Mouse (Mus musculus) MEL (cell line): Measurements from ENCODE around the gene Gfra1. TPM values are rescaled to one million over a fixed set of nuclear protein-coding genes. Genes with fewer than 3 reads are reported as not detected.

ENCODE experiments used
- DNase-seq: peaks from one replicate; pipeline ENCODE4 v3.0.0; 2011; ENCODE audit warnings: low read depth, low spot score
- H3K27ac ChIP-seq: 2 replicates; pipeline ENCODE4 v1.5.1; 2012; ENCODE audit warnings: low read depth, mild to moderate bottlenecking, control low read depth, low read length, moderate library complexity; ENCODE audit not compliant: control insufficient read depth
- H3K27me3 ChIP-seq, 2 experiments: fragments of 150-350 bp in 1 of 2; sonication (generic) in 1 of 2; 2 replicates each; pipeline ENCODE4 v1.6.1; 2012; ENCODE audit warnings: low read length in 2 of 2, mild to moderate bottlenecking in 2 of 2, improper control_type of control experiment in 1 of 2, moderate library complexity in 1 of 2; ENCODE audit not compliant: insufficient read depth in 2 of 2, control insufficient read depth in 1 of 2
- H3K36me3 ChIP-seq, 2 experiments: 2 replicates each; pipeline ENCODE4 v1.6.1; 2012 to 2014; ENCODE audit warnings: low read length in 2 of 2, improper control_type of control experiment in 1 of 2, inconsistent platforms in 1 of 2, mild to moderate bottlenecking in 1 of 2; ENCODE audit not compliant: insufficient read depth in 2 of 2, control insufficient read depth in 1 of 2
- H3K4me1 ChIP-seq, 2 experiments: fragments of 150-350 bp in 1 of 2; sonication (generic) in 1 of 2; 2 replicates each; pipeline ENCODE4 v1.6.1; 2012; ENCODE audit warnings: low read length in 2 of 2, improper control_type of control experiment in 1 of 2, mild to moderate bottlenecking in 1 of 2; ENCODE audit not compliant: insufficient read depth in 2 of 2, control insufficient read depth in 1 of 2
- H3K4me3 ChIP-seq, 2 experiments: fragments of 150-350 bp in 1 of 2; sonication (generic) in 1 of 2; 2 replicates each; pipeline ENCODE4 v1.5.1; 2012; ENCODE audit warnings: low read depth in 2 of 2, low read length in 2 of 2, mild to moderate bottlenecking in 2 of 2, moderate library complexity in 2 of 2, control low read depth in 1 of 2, improper control_type of control experiment in 1 of 2; ENCODE audit not compliant: control insufficient read depth in 1 of 2, insufficient read depth in 1 of 2
- H3K79me2 ChIP-seq: 2 replicates; pipeline ENCODE4 v1.6.1; 2012; ENCODE audit warnings: mild to moderate bottlenecking, low read length, moderate library complexity; ENCODE audit not compliant: control insufficient read depth, poor library complexity, insufficient read depth
- H3K9ac ChIP-seq: 2 replicates; pipeline ENCODE4 v1.6.1; 2012; ENCODE audit warnings: low read depth, mild to moderate bottlenecking, control low read depth, low read length, moderate library complexity; ENCODE audit not compliant: control insufficient read depth, poor library complexity, severe bottlenecking
- H3K9me3 ChIP-seq: fragments of 150-350 bp; sonication (generic); replicated peaks from 2 replicates; pipeline ENCODE4 v1.6.1; 2012; ENCODE audit warnings: mild to moderate bottlenecking, low read length, improper control_type of control experiment, moderate library complexity; ENCODE audit not compliant: insufficient read depth
- CHD1 ChIP-seq: IDR thresholded peaks from 2 replicates; pipeline ENCODE4 v1.6.1; 2012; ENCODE audit warnings: low read depth, mild to moderate bottlenecking, inconsistent platforms, low read length, improper control_type of control experiment
- CHD2 ChIP-seq: IDR thresholded peaks from 2 replicates; pipeline ENCODE4 v1.6.1; 2011; ENCODE audit warnings: low read length, improper control_type of control experiment
- CTCF ChIP-seq, 3 experiments: IDR thresholded peaks in 2 of 3; conservative IDR thresholded peaks in 1 of 3; 2 replicates each; pipeline ENCODE4 v1.5.1; 2011 to 2012; ENCODE audit warnings: low read length in 3 of 3, low read depth in 2 of 3, mild to moderate bottlenecking in 2 of 3, improper control_type of control experiment in 1 of 3, inconsistent platforms in 1 of 3, mixed read lengths in 1 of 3, moderate library complexity in 1 of 3; ENCODE audit not compliant: control insufficient read depth in 1 of 3, insufficient read depth in 1 of 3, poor library complexity in 1 of 3, severe bottlenecking in 1 of 3
- E2F4 ChIP-seq: IDR thresholded peaks from 2 replicates; pipeline ENCODE4 v1.6.1; 2011; ENCODE audit warnings: low read depth, low read length, improper control_type of control experiment, borderline replicate concordance
- MAFK ChIP-seq: IDR thresholded peaks from 2 replicates; pipeline ENCODE4 v1.6.1; 2011; ENCODE audit warnings: low read depth, mild to moderate bottlenecking, low read length, improper control_type of control experiment, borderline replicate concordance
- MYB ChIP-seq: IDR thresholded peaks from 2 replicates; pipeline ENCODE4 v1.6.1; 2011; ENCODE audit warnings: mild to moderate bottlenecking, low read depth, low read length, improper control_type of control experiment
- NRF1 ChIP-seq: IDR thresholded peaks from 2 replicates; pipeline ENCODE4 v1.6.1; 2014; ENCODE audit warnings: low read depth, mild to moderate bottlenecking, inconsistent platforms, low read length, improper control_type of control experiment, moderate library complexity; ENCODE audit not compliant: poor library complexity, insufficient read depth, severe bottlenecking
- POLR2A ChIP-seq, 2 experiments: IDR thresholded peaks; 2 replicates each; pipeline ENCODE4 v1.6.1; 2011 to 2012; ENCODE audit warnings: low read length in 2 of 2, mild to moderate bottlenecking in 2 of 2, control low read depth in 1 of 2, improper control_type of control experiment in 1 of 2, low read depth in 1 of 2, moderate library complexity in 1 of 2; ENCODE audit not compliant: control insufficient read depth in 1 of 2, insufficient read depth in 1 of 2, poor library complexity in 1 of 2
- POLR2AphosphoS2 ChIP-seq: IDR thresholded peaks from 2 replicates; pipeline ENCODE4 v1.6.1; 2011; ENCODE audit warnings: low read length, improper control_type of control experiment
- RAD21 ChIP-seq: IDR thresholded peaks from 2 replicates; pipeline ENCODE4 v1.6.1; 2011; ENCODE audit warnings: mild to moderate bottlenecking, low read depth, low read length, improper control_type of control experiment
- SMC3 ChIP-seq: IDR thresholded peaks from 2 replicates; pipeline ENCODE4 v1.6.1; 2011; ENCODE audit warnings: low read depth, low read length, improper control_type of control experiment
- TCF12 ChIP-seq: IDR thresholded peaks from 2 replicates; pipeline ENCODE4 v1.6.1; 2014; ENCODE audit warnings: low read depth, mild to moderate bottlenecking, inconsistent platforms, low read length, improper control_type of control experiment, moderate library complexity
- UBTF ChIP-seq: IDR thresholded peaks from 2 replicates; pipeline ENCODE4 v1.6.1; 2012; ENCODE audit warnings: low read depth, mild to moderate bottlenecking, inconsistent platforms, low read length, improper control_type of control experiment, moderate library complexity, borderline replicate concordance; ENCODE audit not compliant: insufficient read depth
- USF1 ChIP-seq: IDR thresholded peaks from 2 replicates; pipeline ENCODE4 v1.6.1; 2014; ENCODE audit warnings: low read depth, mild to moderate bottlenecking, inconsistent platforms, low read length, improper control_type of control experiment, moderate library complexity
- ZC3H11A ChIP-seq: IDR thresholded peaks from 2 replicates; pipeline ENCODE4 v1.6.1; 2012; ENCODE audit warnings: low read depth, mild to moderate bottlenecking, inconsistent platforms, low read length, improper control_type of control experiment
- polyA plus RNA-seq, 2 experiments: library from polyadenylated mRNA; stranded (reverse) in 1 of 2; unstranded in 1 of 2; fragments of >175 nt in 1 of 2; fragments of >200 nt in 1 of 2; gene quantifications; 2 replicates each; pipeline versions ENCODE4 v1.2.1 to v1.2.4; 2012; ENCODE audit warnings: low replicate concordance in 2 of 2, low read depth in 1 of 2; ENCODE audit not compliant: insufficient read length in 2 of 2, insufficient read depth in 1 of 2, missing spikeins in 1 of 2
- total RNA-seq: library from RNA; depleted of rRNA; stranded (reverse); fragments of 300-350 nt; gene quantifications from 2 replicates; pipeline ENCODE4 v1.2.3, GENCODE M21; 2012

Gfra1 gene
- total and polyA plus RNA-seq, 3 experiments = not detected

DNA sequence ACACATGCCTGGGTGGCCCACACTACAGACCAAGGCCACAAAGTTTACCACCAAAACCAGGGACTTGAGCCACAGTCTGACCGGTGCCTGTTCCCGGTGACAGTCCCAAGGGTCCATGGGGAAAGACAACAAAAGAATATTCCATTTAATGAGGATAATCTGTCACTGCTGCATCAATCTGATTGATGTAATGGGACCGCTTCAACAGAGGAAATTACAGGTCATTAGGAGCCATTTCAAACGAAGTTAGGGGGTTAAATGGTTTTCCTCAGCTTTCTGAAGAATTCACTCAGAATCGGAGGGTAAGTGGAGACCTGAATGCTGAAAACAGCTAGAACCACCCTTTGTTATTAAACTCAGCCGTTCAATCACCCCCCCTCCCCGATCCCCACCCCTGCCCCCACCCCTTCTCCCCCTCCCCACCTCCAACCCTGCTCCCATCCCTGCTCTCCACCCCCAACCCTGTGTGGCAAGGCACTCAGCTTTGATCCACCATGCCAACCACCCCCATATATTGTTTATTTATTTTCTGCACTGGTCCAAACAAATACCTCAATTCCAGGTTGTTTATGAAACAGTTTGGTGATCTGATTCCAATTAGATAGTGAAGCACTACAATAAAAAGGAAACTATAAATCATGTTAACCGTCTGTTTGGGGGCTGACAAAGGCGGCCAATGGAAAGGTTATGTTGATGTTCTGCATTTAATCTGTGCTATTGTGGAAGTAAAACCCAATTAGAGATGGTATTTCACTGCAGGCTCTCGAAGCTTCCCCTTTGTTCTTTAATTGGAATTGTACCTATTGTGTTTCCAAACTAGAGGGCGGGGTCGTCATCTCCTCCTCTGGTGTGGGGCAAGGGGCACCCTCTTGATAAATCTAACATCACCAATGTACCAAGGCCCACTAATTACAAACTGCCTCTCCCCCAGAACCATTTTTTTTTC lies 119.9 kb downstream of the Gfra1 start:
- Histone ChIP-seq H3K4me3 (no peak overlapping the region), H3K36me3 (no peaks in the 10 kb centered on the region), H3K79me2 (no peaks in the 10 kb centered on the region), H3K27ac (no peak overlapping the region), H3K4me1 (no peaks in the 10 kb centered on the region), H3K9me3 (no peaks in the 10 kb centered on the region), H3K27me3 (no peaks in the 10 kb centered on the region), H3K9ac (no peak overlapping the region)
- no peak for TF ChIP-seq POLR2AphosphoS2
- no peak for TF ChIP-seq SMC3
- no peak for TF ChIP-seq POLR2A (IDR thresholded peaks at IDR 0.05; ENCODE audit: control insufficient read depth in 1 of 2, insufficient read depth in 1 of 2, low read depth in 1 of 2, low read length in 2 of 2, poor library complexity in 1 of 2)
- TF ChIP-seq TCF12 = no peak
- TF ChIP-seq NRF1 = no peak
- TF ChIP-seq CHD1 = no peak
- TF ChIP-seq E2F4 = no peak
- no peak for TF ChIP-seq USF1
- no peak for TF ChIP-seq ZC3H11A
- no peak for TF ChIP-seq CTCF (IDR thresholded peaks at IDR 0.05 in 2 of 3, conservative IDR thresholded peaks at IDR 0.05 in 1 of 3; ENCODE audit: control insufficient read depth in 1 of 3, insufficient read depth in 1 of 3, low read depth in 2 of 3, low read length in 3 of 3, poor library complexity in 1 of 3, severe bottlenecking in 1 of 3)
- TF ChIP-seq UBTF = no peak
- TF ChIP-seq CHD2 = no peak
- no peak for TF ChIP-seq MAFK
- no peak for DNase-seq

DNA sequence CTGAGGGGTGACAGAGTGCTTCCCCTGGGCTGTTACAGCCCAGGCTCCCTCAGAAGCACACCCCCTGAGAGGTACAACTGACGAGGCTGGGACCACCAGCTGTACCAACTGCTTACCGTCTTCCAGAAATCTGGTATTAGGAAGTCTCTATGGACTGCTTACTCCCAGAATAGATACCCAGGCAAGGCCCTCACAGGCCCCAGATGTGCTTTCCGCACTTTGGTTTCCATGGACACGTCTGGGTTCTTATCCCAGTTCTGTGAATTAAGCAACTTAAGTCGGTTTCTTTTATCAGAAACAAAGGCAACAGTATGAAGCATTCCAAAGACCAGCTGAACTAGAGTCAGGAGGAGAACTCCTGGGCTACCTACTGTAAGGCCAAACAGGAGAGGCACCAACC lies 126.4 kb downstream of the Gfra1 start:
- Histone ChIP-seq H3K27me3 (no peaks in the 10 kb centered on the region), H3K79me2 (no peaks in the 10 kb centered on the region), H3K4me3 (no peak overlapping the region)
- TF ChIP-seq MYB = no peak
- TF ChIP-seq RAD21 = no peak
- TF ChIP-seq, all 39 proteins: peak for 0
- Histone ChIP-seq H3K4me1 (no peaks in the 10 kb centered on the region), H3K27ac (no peak overlapping the region), H3K9me3 (no peaks in the 10 kb centered on the region), H3K9ac (no peak overlapping the region), H3K36me3 (no peaks in the 10 kb centered on the region)
- no peak for DNase-seq
